Mouse (Mus musculus) liver, postnatal 0 days (tissue): ENCODE measurements around the gene Rcan2.

Experiments used
- CTCF ChIP-seq: sonication (generic); IDR thresholded peaks from 2 replicates; pipeline ENCODE4 v1.5.1; 2016; ENCODE audit warnings: antibody characterized with exemption, low read depth
- EP300 ChIP-seq: IDR thresholded peaks from 2 replicates; pipeline ENCODE4 v1.6.1; 2016; ENCODE audit warnings: antibody characterized with exemption, low read depth, mild to moderate bottlenecking

GRCm38 (mm10) chr17:43952219-43952618 is 151.1 kb downstream of the Rcan2 start:
- TF ChIP-seq CTCF (no peak), EP300 (no peak)
